Mouse (Mus musculus) small intestine, adult 2 months (tissue): ENCODE measurements at regions not wholly inside any gene's neighbourhood (a gene's known extent, or its start where the extent isn't known, plus 50 kb on each side); places are given as distances from the start of the nearest gene placed in this dataset.

Experiments
- H3K27ac ChIP-seq: fragments of 200-500 bp; 2 replicates; pipeline ENCODE4 v1.5.1; 2012; ENCODE audit warnings: low read depth, low read length, control low read depth, inconsistent platforms; ENCODE audit not compliant: insufficient read depth
- H3K27me3 ChIP-seq: fragments of 200-500 bp; 2 replicates; pipeline ENCODE4 v1.6.1; 2012; ENCODE audit warnings: mild to moderate bottlenecking, moderate library complexity, low read length, inconsistent platforms; ENCODE audit not compliant: control insufficient read depth, insufficient read depth
- H3K36me3 ChIP-seq: fragments of 200-500 bp; 2 replicates; pipeline ENCODE4 v1.6.1; 2012; ENCODE audit warnings: mild to moderate bottlenecking, low read length, control low read depth, inconsistent platforms; ENCODE audit not compliant: control insufficient read depth, insufficient read depth
- H3K4me1 ChIP-seq: fragments of 200-500 bp; 2 replicates; pipeline ENCODE4 v1.6.1; 2012; ENCODE audit warnings: low read length, inconsistent platforms, mixed read lengths; ENCODE audit not compliant: control insufficient read depth, insufficient read depth, insufficient read length
- H3K4me3 ChIP-seq: fragments of 200-500 bp; 2 replicates; pipeline ENCODE4 v1.5.1; 2012; ENCODE audit warnings: low read depth, mild to moderate bottlenecking, control low read depth, inconsistent platforms, low read length, moderate library complexity
- CTCF ChIP-seq: fragments of 200-500 bp; IDR thresholded peaks from 2 replicates; pipeline ENCODE4 v1.5.1; 2012; ENCODE audit warnings: low read depth, mild to moderate bottlenecking, control low read depth, inconsistent platforms, low read length, moderate library complexity, mixed read lengths; ENCODE audit not compliant: insufficient replicate concordance, insufficient read length; ENCODE audit errors: extremely low read depth
- POLR2A ChIP-seq: fragments of 200-500 bp; IDR thresholded peaks from 2 replicates; pipeline ENCODE4 v1.6.1; 2012; ENCODE audit warnings: low read depth, mild to moderate bottlenecking, control low read depth, inconsistent platforms, low read length, moderate library complexity
- WGBS: fragments of 180-500 bp; shearing (Covaris S2); methylation state at CpG from one replicate; pipeline ENCODE4 v1.1.7; 2018; 5-methylcytosine and 5-hydroxymethylcytosine counted together

DNA sequence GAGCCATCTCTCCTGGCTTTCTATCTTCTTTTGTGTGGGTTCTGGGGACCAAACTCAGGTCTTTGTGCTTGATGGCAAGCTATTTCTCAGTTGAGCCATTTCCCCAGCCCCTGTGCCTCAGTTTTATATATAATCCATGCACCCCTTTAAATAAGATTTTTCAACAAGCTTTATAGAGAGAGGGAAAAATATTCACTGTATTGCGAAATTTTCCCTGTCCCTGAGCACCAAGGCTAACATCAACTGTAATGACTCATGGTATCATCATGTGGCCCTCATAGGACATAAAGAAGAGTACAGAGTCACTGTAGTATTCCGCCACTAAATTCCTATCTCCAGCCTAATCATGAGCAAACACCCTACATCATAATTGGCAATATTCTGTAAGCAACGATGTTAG is 142.4 kb upstream of the Dock1 start:
- WGBS: 52% methylated on average over 3 of the region's 3 CpGs
- no peaks in the 10 kb centered on the region for H3K4me1 ChIP-seq
- no peak overlapping the region for H3K4me3 ChIP-seq
- no peak overlapping the region for H3K27ac ChIP-seq
- no peaks in the 10 kb centered on the region for H3K36me3 ChIP-seq
- TF ChIP-seq CTCF: no peak
- H3K27me3 ChIP-seq: no peaks in the 10 kb centered on the region

- WGBS: 77% methylated on average over 4 of the region's 4 CpGs
- H3K4me1 ChIP-seq: no peaks in the 10 kb centered on the region
- H3K36me3 ChIP-seq: no peaks in the 10 kb centered on the region
- no peak overlapping the region for H3K4me3 ChIP-seq
- TF ChIP-seq CTCF: no peak
- H3K27me3 ChIP-seq: no peaks in the 10 kb centered on the region
- no peak overlapping the region for H3K27ac ChIP-seq
Observed at GRCm38 (mm10) chr7:134534821-134535220, 135.6 kb upstream of the Dock1 start.

DNA sequence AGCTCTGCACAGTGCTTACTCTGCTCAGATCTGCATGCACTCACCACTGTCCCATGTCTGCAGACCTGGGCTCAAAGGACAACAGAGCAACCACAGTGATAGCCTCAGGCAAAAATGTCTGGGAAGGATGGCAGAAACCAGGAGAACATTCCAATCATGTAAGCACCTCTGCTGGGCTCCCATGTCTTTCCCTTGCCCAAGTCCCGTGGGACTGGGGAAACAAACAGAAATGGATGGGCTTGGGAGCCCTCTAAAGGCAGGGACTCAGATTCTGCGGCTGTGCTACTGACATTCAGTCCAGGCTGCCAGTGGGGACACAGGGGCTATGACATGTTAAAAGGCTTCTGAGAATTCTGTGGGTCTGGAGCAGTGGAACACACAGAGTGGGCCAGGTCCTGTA is 128.8 kb upstream of the Dock1 start:
- TF ChIP-seq CTCF: no peak
- no peak for TF ChIP-seq POLR2A
- Histone ChIP-seq H3K4me3 (no peak overlapping the region), H3K27ac (no peak overlapping the region), H3K36me3 (no peaks in the 10 kb centered on the region), H3K4me1 (no peaks in the 10 kb centered on the region), H3K27me3 (no peaks in the 10 kb centered on the region; the same call in 1 of the 2 replicates)
- WGBS: 49% methylated on average over 2 of the region's 2 CpGs

DNA sequence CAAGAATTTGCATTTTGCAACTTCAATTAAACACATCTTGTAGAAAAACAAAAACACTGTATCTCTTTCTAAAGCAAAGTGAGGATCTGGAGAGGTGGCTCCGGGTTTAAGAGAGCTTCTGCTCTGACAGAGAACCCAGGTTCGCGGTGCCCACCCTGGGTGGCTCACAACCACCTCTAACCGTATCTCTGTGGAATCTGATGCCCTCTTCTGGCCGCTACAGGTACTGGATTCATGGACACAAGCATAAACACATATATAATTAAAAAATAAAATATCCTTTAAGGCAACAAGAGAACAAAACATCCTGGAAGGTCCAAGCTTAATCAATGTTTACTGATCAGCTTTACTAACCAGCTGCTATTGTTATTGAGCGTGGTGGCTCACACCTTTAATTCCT is 124.3 kb upstream of the Dock1 start:
- no peak overlapping the region for H3K27ac ChIP-seq
- H3K4me3 ChIP-seq: no peak overlapping the region
- no peak for TF ChIP-seq POLR2A
- TF ChIP-seq CTCF: peak; percentile 23; the same call in 1 of the 2 replicates
- 74% methylated on average over 6 of the region's 6 CpGs for WGBS
- no peaks in the 10 kb centered on the region for H3K36me3 ChIP-seq
- H3K27me3 ChIP-seq: no peaks in the 10 kb centered on the region; the same call in 1 of the 2 replicates
- peaks cover 4% of the 10 kb centered on the region; the same call in 1 of the 2 replicates for H3K4me1 ChIP-seq

- Histone ChIP-seq H3K36me3 (no peaks in the 10 kb centered on the region), H3K27me3 (no peaks in the 10 kb centered on the region), H3K27ac (no peak overlapping the region), H3K4me1 (peaks cover 4% of the 10 kb centered on the region; the same call in 1 of the 2 replicates), H3K4me3 (no peak overlapping the region)
- TF ChIP-seq POLR2A (no peak), CTCF (no peak)
- WGBS: 83% methylated on average over 8 of the region's 8 CpGs
Observed at GRCm38 (mm10) chr7:134549286-134549919, 121.1 kb upstream of the Dock1 start.

- WGBS: 11% methylated on average over 7 of the region's 7 CpGs
- Histone ChIP-seq H3K27me3 (no peaks in the 10 kb centered on the region), H3K4me3 (no peak overlapping the region), H3K27ac (no peak overlapping the region), H3K36me3 (no peaks in the 10 kb centered on the region), H3K4me1 (peaks cover 4% of the 10 kb centered on the region; the same call in 1 of the 2 replicates)
- TF ChIP-seq CTCF (no peak), POLR2A (no peak)
Observed at GRCm38 (mm10) chr7:134550221-134550809, 120.1 kb upstream of the Dock1 start.

GRCm38 (mm10) chr7:134552051-134552451 is 118.4 kb upstream of the Dock1 start:
- WGBS: 44% methylated on average over 6 of the region's 6 CpGs
- no peak overlapping the region for H3K4me3 ChIP-seq
- no peak overlapping the region for H3K27ac ChIP-seq
- no peaks in the 10 kb centered on the region for H3K27me3 ChIP-seq
- TF ChIP-seq CTCF: no peak
- no peak for TF ChIP-seq POLR2A
- H3K36me3 ChIP-seq: no peaks in the 10 kb centered on the region
- peaks cover 4% of the 10 kb centered on the region; the same call in 1 of the 2 replicates for H3K4me1 ChIP-seq

DNA sequence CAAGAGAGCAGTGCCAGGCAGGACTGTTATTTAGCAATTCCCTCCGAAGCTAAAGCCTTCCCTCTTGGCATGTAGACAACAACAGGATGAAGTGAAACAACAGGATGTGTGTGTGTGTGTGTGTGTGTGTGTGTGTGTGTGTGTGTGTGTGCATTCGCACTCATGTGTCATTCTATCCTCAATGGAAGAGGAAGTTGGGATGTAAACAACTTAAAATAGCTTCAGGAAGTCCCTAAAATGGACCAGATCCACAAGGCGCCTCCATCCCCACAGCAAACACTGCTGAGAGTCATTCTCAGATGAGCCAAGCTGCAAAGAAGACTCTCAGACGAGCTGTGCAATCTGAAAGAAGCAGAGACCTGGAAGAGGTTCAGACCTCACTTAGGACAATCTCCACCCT is 114.4 kb upstream of the Dock1 start:
- Histone ChIP-seq H3K4me1 (no peaks in the 10 kb centered on the region), H3K36me3 (no peaks in the 10 kb centered on the region), H3K27ac (no peak overlapping the region), H3K4me3 (no peak overlapping the region), H3K27me3 (no peaks in the 10 kb centered on the region)
- TF ChIP-seq CTCF: no peak
- no peak for TF ChIP-seq POLR2A
- WGBS: 50% methylated on average over 4 of the region's 4 CpGs
